Mouse (Mus musculus) induced T-regulatory cell, adult 2 months (primary cell): Measurements from ENCODE around the gene Gm11239.
"Not testable (repeated sequence)": the region's sequence is repeated elsewhere in the genome, so short reads cannot be mapped to it uniquely, and the experiment has no call there.

Source experiments
- DNase-seq: peaks from one replicate; pipeline ENCODE4 v3.0.0-alpha.2; 2012; ENCODE audit warnings: low read depth

Gene Gm11239

GRCm38 (mm10) chr4:73668054-73668453, at the start of gene Gm11239:
Gm11239 (plus strand) TSS chr4:73668354.
- not testable (repeated sequence) for DNase-seq

DNA sequence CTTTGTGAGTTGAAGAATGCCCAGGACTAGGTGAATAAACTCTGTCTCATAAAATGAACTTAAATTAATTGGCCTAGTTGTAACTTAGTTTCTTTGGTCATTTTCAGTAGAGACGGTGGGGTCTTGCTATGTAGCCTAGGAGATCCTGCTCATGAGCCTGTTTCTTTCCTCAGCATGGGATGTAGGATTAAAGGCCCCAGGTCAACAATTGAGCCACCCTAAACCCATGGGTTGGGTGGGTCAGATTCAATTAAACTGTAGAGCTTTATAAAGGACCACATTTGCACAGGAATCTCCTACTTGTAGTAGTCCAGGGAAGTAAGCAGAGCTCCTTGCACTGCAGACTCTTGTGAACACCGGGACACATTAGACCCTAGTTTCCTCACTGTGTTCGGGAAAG, 45.5 kb upstream of the Gm11239 start, which contains the start of gene Gm11237:
Gene Gm11237, plus strand, starts transcription at position 301 of the 400 bp plus-strand sequence.
- DNase-seq, result not testable (repeated sequence)

DNA sequence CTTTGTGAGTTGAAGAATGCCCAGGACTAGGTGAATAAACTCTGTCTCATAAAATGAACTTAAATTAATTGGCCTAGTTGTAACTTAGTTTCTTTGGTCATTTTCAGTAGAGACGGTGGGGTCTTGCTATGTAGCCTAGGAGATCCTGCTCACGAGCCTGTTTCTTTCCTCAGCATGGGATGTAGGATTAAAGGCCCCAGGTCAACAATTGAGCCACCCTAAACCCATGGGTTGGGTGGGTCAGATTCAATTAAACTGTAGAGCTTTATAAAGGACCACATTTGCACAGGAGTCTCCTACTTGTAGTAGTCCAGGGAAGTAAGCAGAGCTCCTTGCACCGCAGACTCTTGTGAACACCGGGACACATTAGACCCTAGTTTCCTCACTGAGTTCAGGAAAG, 30.3 kb upstream of the Gm11239 start, which contains the start of gene Gm11236:
Gene Gm11236, plus strand, starts transcription at position 301 of the 400 bp plus-strand sequence.
- DNase-seq, result not testable (repeated sequence)

GRCm38 (mm10) chr4:73661864-73662263, 6.3 kb upstream of the Gm11239 start:
- DNase-seq, result not testable (repeated sequence)

GRCm38 (mm10) chr4:73683216-73683615, 15.1 kb downstream of the Gm11239 start, which contains the start of gene Gm428:
Gm428 (plus strand) TSS chr4:73683516.
- not testable (repeated sequence) for DNase-seq

- no peak for DNase-seq
Measured at GRCm38 (mm10) chr4:73718761-73719160, 50.6 kb downstream of the Gm11239 start.

DNA sequence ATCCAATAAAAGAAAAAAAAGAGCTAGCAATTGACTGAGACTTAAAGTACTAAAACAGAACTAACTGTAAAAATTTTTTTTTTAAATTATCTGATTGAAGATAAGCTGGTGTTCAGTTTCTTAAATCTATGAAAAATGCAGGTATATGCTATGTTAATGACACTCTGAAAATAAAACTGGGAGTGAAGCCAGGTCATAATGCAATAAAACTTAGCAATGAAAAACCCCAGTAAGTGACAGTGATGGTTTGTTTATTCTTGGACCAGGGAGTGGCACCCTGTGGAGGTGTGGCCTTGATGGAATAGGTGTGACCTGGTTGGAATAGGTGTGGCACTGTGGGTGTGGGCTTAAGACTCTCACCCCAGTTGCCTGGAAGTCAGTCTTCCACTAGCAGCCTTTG, 51.7 kb downstream of the Gm11239 start:
- DNase-seq, result no peak
